21 mouse cellular contexts compared by ENCODE assay signal in the genomic region with DNA sequence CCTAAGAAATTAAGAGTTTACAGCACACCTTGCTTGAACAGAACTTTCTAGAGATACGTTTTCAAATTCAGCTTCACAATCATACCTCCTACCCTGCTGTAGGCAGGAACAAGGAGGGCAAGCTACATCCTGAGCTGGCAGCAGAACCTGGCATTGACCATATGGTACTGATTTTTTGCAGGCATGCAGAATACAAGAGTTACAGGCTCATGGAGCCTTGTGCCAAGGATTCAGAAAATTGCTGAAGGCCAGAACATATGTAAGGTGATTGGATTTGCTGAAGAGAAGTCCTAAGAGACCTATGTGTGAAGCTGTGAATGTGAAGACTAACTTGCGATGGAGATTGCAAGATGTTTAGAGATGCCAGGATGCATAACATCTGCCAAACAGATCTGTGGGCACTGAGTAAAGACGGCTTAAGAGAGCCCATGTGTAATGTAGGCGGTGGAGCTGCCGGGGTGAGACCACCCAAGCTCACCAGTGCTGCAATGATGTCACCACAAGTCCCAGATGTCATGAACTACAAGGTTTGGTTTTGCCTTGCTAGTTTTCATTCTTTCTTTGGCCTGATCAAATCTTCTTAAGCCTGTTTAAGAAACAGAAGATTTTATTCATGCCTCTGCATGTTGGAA.
DNase-seq lines count a peak whose midpoint lies in the region; ATAC-seq and TF ChIP-seq lines count a peak whose summit lies in the region.
"Had no signal": no experiment of that assay in that cellular context is flagged by ENCODE, and none has a peak within 500 bp of the region (broad histone marks: within the 10 kb centered on the region; RNA-seq: fewer than 3 reads in every experiment).

No protein-coding gene starts in this region.

- no peak for TF ChIP-seq POLR2A in lung, adult 2 months (IDR thresholded peaks at IDR 0.05; ENCODE audit: borderline replicate concordance, extremely low read depth, low read depth, low read length)

- H3K27ac ChIP-seq in hindbrain, postnatal 0 days = no peak overlapping the region
- no peak overlapping the region for H3K27ac ChIP-seq in hindbrain, embryonic 11.5 days (ENCODE audit: low read depth, low read length)
- no peak overlapping the region for H3K27ac ChIP-seq in kidney, embryonic 14.5 days (ENCODE audit: low read depth, low read length)
- H3K27ac ChIP-seq: forebrain, embryonic 13.5 days; gastrocnemius, adult 2 months; heart, embryonic 13.5 days; hindbrain, embryonic 15.5 days; limb, embryonic 12.5 days; liver, embryonic 12.5 days had no signal

- H3K9ac ChIP-seq in hindbrain, postnatal 0 days (replicated peaks; ENCODE audit: low read length) = no peak overlapping the region
- H3K9ac ChIP-seq in hindbrain, embryonic 11.5 days (ENCODE audit: low read depth, low read length) = no peak overlapping the region
- no peak overlapping the region for H3K9ac ChIP-seq in kidney, embryonic 14.5 days (ENCODE audit: low read depth, low read length)
- H3K9ac ChIP-seq: forebrain, embryonic 13.5 days; heart, embryonic 13.5 days; hindbrain, embryonic 15.5 days; limb, embryonic 12.5 days; liver, embryonic 12.5 days; lung, embryonic 14.5 days had no signal

- 59% methylated on average over 5 of the region's 5 CpGs for WGBS in hindbrain, postnatal 0 days
- 89% methylated on average over 5 of the region's 5 CpGs for WGBS in hindbrain, embryonic 11.5 days
- WGBS in kidney, embryonic 14.5 days = 91% methylated on average over 5 of the region's 5 CpGs
- 74% methylated on average over 5 of the region's 5 CpGs for WGBS in lung, adult 2 months

- H3K4me1 ChIP-seq in hindbrain, postnatal 0 days (ENCODE audit: insufficient read depth, low read length) = no peaks in the 10 kb centered on the region
- H3K4me1 ChIP-seq in hindbrain, embryonic 11.5 days (replicated peaks; ENCODE audit: control insufficient read depth, insufficient read depth, low read length) = no peaks in the 10 kb centered on the region
- H3K4me1 ChIP-seq in kidney, embryonic 14.5 days (ENCODE audit: control insufficient read depth, insufficient read depth, low read length) = no peaks in the 10 kb centered on the region
- H3K4me1 ChIP-seq in lung, adult 2 months (ENCODE audit: control insufficient read depth, insufficient read depth, low read length) = no peaks in the 10 kb centered on the region
- H3K4me1 ChIP-seq: forebrain, embryonic 13.5 days; heart, embryonic 13.5 days; hindbrain, embryonic 15.5 days; limb, embryonic 12.5 days; liver, embryonic 12.5 days had no signal

- H3K9me3 ChIP-seq in hindbrain, postnatal 0 days (ENCODE audit: low read length) = no peaks in the 10 kb centered on the region
- H3K9me3 ChIP-seq in hindbrain, embryonic 11.5 days (ENCODE audit: control insufficient read depth, low read length) = no peaks in the 10 kb centered on the region
- H3K9me3 ChIP-seq in kidney, embryonic 14.5 days (ENCODE audit: control insufficient read depth, low read length) = no peaks in the 10 kb centered on the region
- H3K9me3 ChIP-seq: forebrain, embryonic 13.5 days; heart, embryonic 13.5 days; hindbrain, embryonic 15.5 days; limb, embryonic 12.5 days; liver, embryonic 12.5 days had no signal

- H3K4me2 ChIP-seq in hindbrain, postnatal 0 days (ENCODE audit: low read depth, low read length) = no peak overlapping the region
- no peak overlapping the region for H3K4me2 ChIP-seq in hindbrain, embryonic 11.5 days (replicated peaks; ENCODE audit: low read depth, low read length)
- H3K4me2 ChIP-seq in kidney, embryonic 14.5 days (replicated peaks; ENCODE audit: low read depth, low read length) = no peak overlapping the region
- H3K4me2 ChIP-seq: forebrain, embryonic 13.5 days; heart, embryonic 13.5 days; hindbrain, embryonic 15.5 days; limb, embryonic 12.5 days; liver, embryonic 12.5 days; lung, embryonic 14.5 days had no signal

- no peak for TF ChIP-seq CTCF in hindbrain, postnatal 0 days (IDR thresholded peaks at IDR 0.05; ENCODE audit: low read depth)
- TF ChIP-seq CTCF in lung, adult 2 months (IDR thresholded peaks at IDR 0.05; ENCODE audit: insufficient read depth, low read length) = no peak

- peak; percentile 79 for ATAC-seq in hindbrain, postnatal 0 days
- ATAC-seq in hindbrain, embryonic 11.5 days (ENCODE audit: low FRiP score) = no peak
- ATAC-seq in kidney, embryonic 14.5 days (ENCODE audit: low FRiP score, low TSS enrichment) = no peak
- ATAC-seq: forebrain, embryonic 13.5 days; intestine, postnatal 0 days; liver, embryonic 12.5 days had no signal

- peak; percentile 53 for DNase-seq in hindbrain, postnatal 0 days (ENCODE audit: low spot score)
- no peak for DNase-seq in hindbrain, embryonic 11.5 days (ENCODE audit: low spot score)
- DNase-seq in right cerebral cortex, adult 2 months (ENCODE audit: low spot score in 2 of 2) = peak; percentile 4 to 7
- no peak for DNase-seq in right cerebral cortex, postnatal 14 days
- DNase-seq in cerebellum, adult 9-11 months = peak; percentile 93
- DNase-seq in frontal cortex, postnatal 36 days (ENCODE audit: low spot score in 2 of 2) = peak; percentile 11 to 12
- no peak for DNase-seq in lung, adult 2 months
- DNase-seq: adrenal gland, postnatal 36 days; gastrocnemius, adult 2 months; lung, embryonic 14.5 days; lung, postnatal 36 days; retina, postnatal 1 day; spleen, adult 18-20 months; thymus, postnatal 36 days had no signal

- no peaks in the 10 kb centered on the region for H3K36me3 ChIP-seq in hindbrain, postnatal 0 days (ENCODE audit: insufficient read depth, low read length)
- no peaks in the 10 kb centered on the region for H3K36me3 ChIP-seq in hindbrain, embryonic 11.5 days (ENCODE audit: control insufficient read depth, insufficient read depth, low read length)
- no peaks in the 10 kb centered on the region for H3K36me3 ChIP-seq in kidney, embryonic 14.5 days (ENCODE audit: control insufficient read depth, insufficient read depth, low read length)
- H3K36me3 ChIP-seq: heart, embryonic 13.5 days; hindbrain, embryonic 15.5 days; limb, embryonic 12.5 days; liver, embryonic 12.5 days had no signal

- no peak overlapping the region for H3K4me3 ChIP-seq in hindbrain, postnatal 0 days (ENCODE audit: low read length)
- no peak overlapping the region for H3K4me3 ChIP-seq in hindbrain, embryonic 11.5 days (ENCODE audit: low read depth, low read length)
- no peak overlapping the region for H3K4me3 ChIP-seq in kidney, embryonic 14.5 days (ENCODE audit: low read length)
- H3K4me3 ChIP-seq in lung, adult 2 months (replicated peaks; ENCODE audit: extremely low read depth, low read depth, low read length) = no peak overlapping the region
- H3K4me3 ChIP-seq: forebrain, embryonic 13.5 days; gastrocnemius, adult 2 months; heart, embryonic 13.5 days; hindbrain, embryonic 15.5 days; limb, embryonic 12.5 days; liver, embryonic 12.5 days had no signal

- H3K27me3 ChIP-seq in hindbrain, postnatal 0 days (ENCODE audit: insufficient read depth, low read length) = no peaks in the 10 kb centered on the region
- H3K27me3 ChIP-seq in hindbrain, embryonic 11.5 days (ENCODE audit: control insufficient read depth, insufficient read depth, low read length) = no peaks in the 10 kb centered on the region
- no peaks in the 10 kb centered on the region for H3K27me3 ChIP-seq in kidney, embryonic 14.5 days (ENCODE audit: control insufficient read depth, insufficient read depth, low read length)
- H3K27me3 ChIP-seq: forebrain, embryonic 13.5 days; heart, embryonic 13.5 days; hindbrain, embryonic 15.5 days; limb, embryonic 12.5 days; liver, embryonic 12.5 days had no signal

Comparison
In these comparisons a context has a peak if more than half of its experiments do, and no peak if none do; other contexts are left out.
1. DNase-seq: peak in hindbrain, postnatal 0 days (single experiment), right cerebral cortex, adult 2 months (2 of 2), cerebellum, adult 9-11 months (single experiment) and frontal cortex, postnatal 36 days (2 of 2); none in hindbrain, embryonic 11.5 days (single experiment), right cerebral cortex, postnatal 14 days (single experiment) and lung, adult 2 months (single experiment).